Mouse (Mus musculus) B cell, adult 2 months (primary cell): ENCODE measurements around the gene Khk.

Source experiments
- DNase-seq, 2 experiments: peaks; one replicate each; pipeline ENCODE4 v3.0.0; 2022

Gene Khk

GRCm38 (mm10) chr5:30944956-30945781 is 23.9 kb downstream of the Khk start, which contains the start of gene Cgref1:
TSS of gene Cgref1 (minus strand) at chr5:30945591.
- peak; percentile 31 to 32 for DNase-seq

DNA sequence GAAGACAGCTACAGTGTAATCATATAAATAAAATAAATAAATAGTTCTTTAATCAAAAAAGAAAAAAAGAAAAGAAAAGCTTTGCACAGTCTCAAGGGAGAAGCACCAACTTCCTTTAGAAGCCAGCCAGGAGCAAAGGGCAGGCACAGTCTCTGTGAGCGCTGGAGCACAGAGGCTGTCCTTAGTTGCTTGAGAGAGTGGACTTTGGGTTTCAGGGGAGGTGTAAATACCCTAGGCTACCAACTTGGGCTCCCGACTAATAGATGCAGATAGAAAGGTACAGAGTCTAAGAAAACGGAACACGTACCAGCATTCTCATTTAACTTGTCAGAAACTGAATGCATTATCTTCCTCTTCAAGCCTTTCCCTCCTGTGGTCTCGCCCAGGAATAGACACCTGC is 27.4 kb downstream of the Khk start:
- DNase-seq, result no peak

- peak; percentile 87 for DNase-seq
Measured at GRCm38 (mm10) chr5:30949654-30950326, 28.6 kb downstream of the Khk start.

GRCm38 (mm10) chr5:30950451-30950850 is 29.2 kb downstream of the Khk start:
- no peak for DNase-seq

DNA sequence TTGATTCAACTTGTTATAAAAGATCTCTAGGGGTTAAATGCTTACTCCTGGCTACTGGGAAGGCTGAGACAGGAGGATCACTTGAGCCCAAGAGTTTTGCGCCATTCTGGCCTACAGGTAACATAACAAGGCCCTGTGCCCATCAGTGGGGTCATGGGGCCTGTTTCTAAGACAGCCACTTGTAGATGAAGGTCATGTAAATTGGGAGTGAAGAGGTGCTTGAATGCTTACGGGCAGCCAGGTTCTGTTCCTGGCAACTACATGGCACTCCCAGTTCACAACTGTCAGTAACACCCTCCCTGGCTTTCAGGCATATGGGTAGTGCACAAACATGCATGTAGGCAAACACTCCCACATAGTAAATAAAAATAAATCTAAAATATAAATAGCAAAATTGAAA is 29.7 kb downstream of the Khk start:
- DNase-seq, result no peak

GRCm38 (mm10) chr5:30951706-30952105 is 30.5 kb downstream of the Khk start:
- DNase-seq, result no peak

DNA sequence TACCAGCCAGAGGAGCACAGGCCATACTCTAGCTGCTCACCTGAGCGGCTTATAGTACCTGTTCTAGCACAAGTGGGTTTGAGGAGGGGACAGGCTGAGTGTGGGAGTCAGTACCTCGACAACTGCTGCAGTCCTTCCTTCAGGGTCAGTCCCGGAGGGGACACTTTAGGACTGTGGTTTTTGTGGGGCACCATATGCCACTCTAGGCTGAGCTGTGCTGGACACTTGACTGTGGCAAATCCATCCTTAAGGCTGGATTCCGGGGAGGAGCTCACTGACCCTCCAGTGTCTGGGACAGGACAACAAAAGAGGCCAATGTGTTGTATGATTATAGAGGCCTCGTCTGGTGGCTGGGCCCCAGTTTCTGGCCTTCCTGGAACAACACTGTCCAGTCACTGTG is 31.3 kb downstream of the Khk start:
- DNase-seq, result no peak

DNA sequence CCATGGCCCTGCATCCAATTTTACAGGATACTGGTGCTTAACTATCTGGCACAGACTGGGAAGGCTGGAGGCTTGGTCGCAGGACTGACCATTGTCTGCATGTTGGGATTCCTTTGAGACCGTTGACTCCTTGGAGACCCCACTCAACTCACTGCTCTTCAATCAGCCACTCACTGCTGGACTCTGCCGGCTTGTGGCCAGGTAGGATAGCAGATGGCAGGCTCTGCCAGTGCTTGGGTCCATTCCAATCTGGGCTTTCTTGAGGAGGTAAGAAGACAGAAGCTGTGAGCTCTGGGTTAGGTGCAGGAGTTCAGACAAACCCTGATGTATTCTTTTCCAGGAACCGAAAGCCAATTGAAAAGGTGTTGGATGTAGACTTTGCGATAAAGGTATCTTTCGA is 32.8 kb downstream of the Khk start:
- no peak for DNase-seq

DNA sequence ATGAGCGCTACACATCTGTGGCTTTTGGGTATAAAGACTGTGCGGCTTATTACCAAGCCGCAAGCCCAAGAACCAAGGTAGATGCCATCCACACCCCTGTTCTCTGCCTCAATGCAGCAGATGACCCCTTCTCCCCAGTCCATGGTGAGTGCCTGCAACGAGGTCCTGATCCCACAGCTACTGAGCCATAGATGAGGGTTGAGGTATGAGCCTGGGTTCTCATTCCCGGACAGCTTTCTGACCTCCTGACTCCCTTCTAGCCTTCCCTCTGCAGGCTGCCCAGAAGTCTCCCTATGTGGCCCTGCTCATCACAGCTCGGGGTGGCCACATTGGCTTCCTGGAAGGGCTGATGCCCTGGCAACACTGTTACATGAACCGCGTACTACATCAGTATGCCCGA is 33.3 kb downstream of the Khk start:
- no peak for DNase-seq

GRCm38 (mm10) chr5:30955751-30956150 is 34.5 kb downstream of the Khk start:
- no peak for DNase-seq

DNA sequence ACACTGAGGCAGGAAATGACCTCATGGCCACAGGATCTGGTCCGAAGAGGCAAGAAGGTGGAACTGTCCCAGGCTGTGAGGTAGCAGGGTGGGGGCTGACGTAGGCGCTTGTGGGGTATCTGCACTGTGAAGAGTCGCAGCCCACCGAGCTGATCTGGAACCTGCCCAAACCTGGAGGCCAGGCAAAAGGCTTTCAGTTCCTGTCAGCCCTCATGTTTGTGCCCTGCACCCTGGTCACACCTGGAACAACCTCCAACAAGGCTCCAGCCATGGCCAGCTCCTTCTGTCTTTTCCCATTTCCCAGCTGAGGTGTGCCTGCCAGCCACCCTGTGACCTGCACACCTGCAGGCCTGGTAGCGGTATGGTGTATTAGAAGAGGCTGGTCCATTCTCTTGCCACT is 36.7 kb downstream of the Khk start:
- no peak for DNase-seq

DNA sequence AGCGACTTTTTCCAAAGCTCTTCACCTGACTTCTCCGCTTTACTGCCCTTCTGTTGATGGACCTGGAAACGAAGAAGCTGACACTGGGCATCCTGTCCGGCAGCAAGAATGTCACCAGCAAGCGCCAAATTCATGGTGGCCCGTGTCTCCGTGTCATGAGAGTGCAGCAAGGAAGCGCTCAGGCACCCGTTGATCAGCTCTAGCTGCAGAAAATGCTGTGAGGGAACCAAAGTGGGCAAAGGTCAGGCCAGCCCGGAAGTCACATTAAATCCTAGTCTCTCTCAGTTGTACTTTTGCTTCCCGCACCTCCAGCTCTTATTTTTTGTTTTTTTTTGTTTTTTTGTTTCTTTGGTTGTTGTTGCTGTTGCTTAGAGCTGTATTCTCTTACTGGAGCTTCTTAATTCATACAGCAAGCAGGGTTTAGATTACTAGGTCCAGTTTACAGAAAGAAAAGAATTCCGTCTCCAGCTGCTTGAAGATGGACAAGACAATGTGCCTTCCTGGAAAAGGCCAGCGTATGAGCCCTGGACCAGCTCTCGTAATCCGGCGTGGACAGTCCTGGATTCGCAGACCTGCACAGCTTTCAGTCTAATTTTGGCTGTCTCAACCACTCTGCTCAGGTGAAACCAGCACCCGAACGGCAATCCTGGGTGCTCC is 38.1 kb downstream of the Khk start:
- no peak for DNase-seq

DNA sequence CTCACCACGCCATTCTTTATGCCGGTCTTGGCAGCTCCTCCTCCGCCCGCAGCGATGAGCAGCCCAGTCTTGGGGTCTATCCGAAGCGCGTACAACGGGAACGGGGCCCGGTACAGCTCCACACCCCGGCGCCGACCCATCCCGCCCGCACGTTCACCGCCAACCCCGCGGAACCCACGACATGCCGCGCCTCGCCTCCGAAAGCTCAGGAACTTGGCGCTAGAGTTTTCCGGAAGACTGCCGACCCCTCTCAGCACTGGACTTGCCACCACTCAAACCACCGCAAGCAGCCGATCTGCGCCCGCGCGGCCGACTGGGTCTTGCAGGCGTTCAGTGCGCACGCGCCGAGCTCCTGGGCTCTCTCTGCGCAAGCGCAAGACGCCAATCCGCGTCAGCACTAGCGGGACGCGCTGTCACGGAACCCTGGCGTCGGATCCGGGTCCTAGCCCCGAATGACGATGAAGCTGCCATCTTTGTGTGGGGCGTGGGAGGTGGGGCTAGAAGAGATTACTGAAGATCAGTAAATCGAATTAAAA is 38.8 kb downstream of the Khk start, which contains the start of gene Preb:
Gene Preb (minus strand): TSS at position 396 of the 536 bp plus-strand sequence.
- peak; percentile 97 for DNase-seq

DNA sequence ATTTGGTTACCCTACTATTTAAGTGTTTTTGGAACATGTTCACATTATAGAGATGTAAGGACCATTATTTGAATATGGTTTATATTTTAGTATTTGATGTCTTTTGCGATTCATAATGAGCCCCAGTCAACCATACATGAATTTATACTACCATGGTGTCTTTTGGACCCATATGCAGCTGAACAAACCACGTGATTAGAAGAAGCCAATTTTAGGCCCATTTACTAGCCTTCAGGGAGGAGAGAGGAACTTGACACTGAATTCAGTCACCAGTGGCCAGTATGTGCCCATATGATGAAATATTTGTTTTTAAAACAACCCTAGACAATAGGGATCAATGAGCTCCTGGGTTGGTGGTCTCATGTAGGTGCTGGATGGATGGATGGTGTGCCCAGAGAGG is 39.6 kb downstream of the Khk start:
- no peak for DNase-seq

- DNase-seq, result peak; percentile 55 to 63
Measured at GRCm38 (mm10) chr5:30961545-30962505, 40.6 kb downstream of the Khk start.

- DNase-seq, result no peak
Measured at GRCm38 (mm10) chr5:30963916-30964315, 42.7 kb downstream of the Khk start.

DNA sequence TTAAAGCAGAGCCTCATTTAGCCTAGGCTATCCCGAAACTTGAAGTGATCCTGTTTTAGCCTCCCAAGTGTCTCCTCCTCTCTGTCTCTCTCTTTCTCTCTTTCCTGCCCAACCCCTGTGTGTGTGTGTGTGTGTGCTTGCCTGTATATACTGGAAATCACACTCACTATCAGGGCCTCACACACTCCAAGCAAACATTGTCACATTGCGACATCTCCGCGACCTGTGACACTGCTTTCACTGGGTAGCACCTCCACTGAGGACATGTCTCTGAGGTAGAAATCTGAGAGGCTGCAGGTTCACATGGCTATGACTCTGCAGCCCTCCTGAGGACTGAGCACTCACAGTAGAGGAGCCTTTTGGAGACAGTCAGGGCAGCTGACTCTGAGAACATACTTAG is 45.0 kb downstream of the Khk start:
- DNase-seq, result no peak

- DNase-seq, result no peak
Measured at GRCm38 (mm10) chr5:30968416-30968815, 47.2 kb downstream of the Khk start, which contains the start of gene Tcf23. TSS of gene Tcf23 (plus strand) at chr5:30968662.

DNA sequence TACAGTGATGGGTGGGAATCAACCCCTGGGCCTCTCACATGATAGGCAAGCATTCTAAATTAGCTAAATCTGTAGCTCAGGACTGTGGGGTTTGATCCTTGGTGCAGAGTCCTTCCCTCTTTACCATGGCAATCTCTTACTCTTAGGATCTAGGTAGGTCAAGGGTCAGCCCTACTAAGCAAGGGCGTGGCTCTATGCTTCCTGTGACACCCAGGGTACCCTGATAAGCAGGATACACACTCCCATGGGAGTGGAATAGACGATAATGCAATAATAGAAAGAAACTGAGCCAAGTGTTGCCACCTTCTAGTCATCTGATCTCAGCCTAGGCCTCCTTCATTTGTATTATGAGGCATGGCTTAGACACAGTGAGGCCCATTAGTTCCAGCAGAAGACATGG is 48.2 kb downstream of the Khk start:
- DNase-seq, result no peak

- no peak for DNase-seq
Measured at GRCm38 (mm10) chr5:30974870-30975656, 53.8 kb downstream of the Khk start.
